Mouse (Mus musculus) hindbrain, postnatal 0 days (tissue): ENCODE results near the gene Cmss1. TPM values are rescaled to one million over a fixed set of nuclear protein-coding genes. Genes with fewer than 3 reads are reported as not detected.

Experiments
- ATAC-seq: fragments of 200-750 bp; cut with Nextera tagmentation; 2 replicates; pipeline ENCODE4 v1.8.0; 2017; ENCODE audit warnings: mild to moderate bottlenecking, moderate TSS enrichment, moderate library complexity
- DNase-seq: peaks from one replicate; pipeline ENCODE4 v3.0.0-alpha.2; 2015; ENCODE audit warnings: low spot score
- H3K27ac ChIP-seq: fragments of 300-500 bp; sonication (generic); 2 replicates; pipeline ENCODE4 v1.5.1; 2014; ENCODE audit warnings: mild to moderate bottlenecking
- H3K27me3 ChIP-seq: fragments of 300-500 bp; sonication (generic); 2 replicates; pipeline ENCODE4 v1.6.1; 2014; ENCODE audit warnings: low read length, mixed read lengths; ENCODE audit not compliant: insufficient read depth
- H3K36me3 ChIP-seq: fragments of 300-500 bp; sonication (generic); 2 replicates; pipeline ENCODE4 v1.6.1; 2014; ENCODE audit warnings: low read length, mixed read lengths; ENCODE audit not compliant: insufficient read depth
- H3K4me1 ChIP-seq: fragments of 300-500 bp; sonication (generic); 2 replicates; pipeline ENCODE4 v1.6.1; 2014; ENCODE audit warnings: antibody characterized with exemption, low read length, mixed read lengths; ENCODE audit not compliant: insufficient read depth
- H3K4me2 ChIP-seq: fragments of 300-500 bp; sonication (generic); 2 replicates; pipeline ENCODE4 v1.6.1; 2014; ENCODE audit warnings: low read depth, mild to moderate bottlenecking, low read length, moderate library complexity, mixed read lengths
- H3K4me3 ChIP-seq: fragments of 300-500 bp; sonication (generic); 2 replicates; pipeline ENCODE4 v1.5.1; 2014; ENCODE audit warnings: low read length
- H3K9ac ChIP-seq: fragments of 300-500 bp; sonication (generic); replicated peaks from 2 replicates; pipeline ENCODE4 v1.6.1; 2014; ENCODE audit warnings: mild to moderate bottlenecking, low read length, moderate library complexity, mixed read lengths
- H3K9me3 ChIP-seq: fragments of 300-500 bp; sonication (generic); 2 replicates; pipeline ENCODE4 v1.6.1; 2016; ENCODE audit warnings: low read length, mixed read lengths
- CTCF ChIP-seq: IDR thresholded peaks from 2 replicates; pipeline ENCODE4 v1.5.1; 2016; ENCODE audit warnings: antibody characterized with exemption, control low read depth, low read depth
- WGBS: fragments of 180-500 bp; shearing (Covaris S2); extraction: QIAGEN DNeasy Blood & Tissue Kit; methylation state at CpG from one replicate; pipeline ENCODE4 v1.1.7; 2014; 5-methylcytosine and 5-hydroxymethylcytosine counted together
- polyA plus RNA-seq: library from polyadenylated mRNA; unstranded; fragments of >200 nt; fragmentation: Nextera tagmentation; extraction: Ambion mirVana; gene quantifications from 2 replicates; pipeline ENCODE4 v1.2.1, GENCODE M21; 2015
- total RNA-seq: library from RNA; depleted of rRNA; stranded (reverse); fragments of >200 nt; gene quantifications from 2 replicates; pipeline ENCODE4 v1.2.3, GENCODE M21; 2014

The Cmss1 gene
- total and polyA plus RNA-seq, 2 experiments from 2014 or later = 8.6 to 42.5 TPM

- Histone ChIP-seq H3K36me3 (no peaks in the 10 kb centered on the region), H3K27ac (no peak overlapping the region), H3K4me3 (no peak overlapping the region), H3K27me3 (no peaks in the 10 kb centered on the region), H3K4me1 (no peaks in the 10 kb centered on the region; the same call in none of the 2 replicates), H3K4me2 (no peak overlapping the region), H3K9ac (no peak overlapping the region), H3K9me3 (no peaks in the 10 kb centered on the region)
- WGBS = 92% methylated on average over 6 of the region's 6 CpGs
- no peak for ATAC-seq
- no peak for TF ChIP-seq CTCF
- DNase-seq = no peak
Measured at GRCm38 (mm10) chr16:57433671-57434070, 173.0 kb downstream of the Cmss1 start.

- H3K27me3 ChIP-seq = no peaks in the 10 kb centered on the region
- ATAC-seq (no peak), DNase-seq (no peak)
- no peak overlapping the region for H3K9ac ChIP-seq
- no peaks in the 10 kb centered on the region; the same call in none of the 2 replicates for H3K4me1 ChIP-seq
- H3K36me3 ChIP-seq = no peaks in the 10 kb centered on the region
- H3K4me2 ChIP-seq = no peak overlapping the region
- no peak overlapping the region for H3K4me3 ChIP-seq
- 85% methylated on average over 4 of the region's 4 CpGs for WGBS
- no peaks in the 10 kb centered on the region for H3K9me3 ChIP-seq
- no peak overlapping the region for H3K27ac ChIP-seq
- no peak for TF ChIP-seq CTCF
Measured at GRCm38 (mm10) chr16:57433173-57433572, 173.5 kb downstream of the Cmss1 start.

GRCm38 (mm10) chr16:57431294-57431693 lies 175.4 kb downstream of the Cmss1 start:
- WGBS = 96% methylated on average over 3 of the region's 3 CpGs
- no peak for TF ChIP-seq CTCF
- Histone ChIP-seq H3K36me3 (no peaks in the 10 kb centered on the region), H3K27ac (no peak overlapping the region), H3K9me3 (no peaks in the 10 kb centered on the region), H3K4me2 (no peak overlapping the region), H3K4me1 (no peaks in the 10 kb centered on the region), H3K27me3 (no peaks in the 10 kb centered on the region), H3K9ac (no peak overlapping the region), H3K4me3 (no peak overlapping the region)
- DNase-seq (no peak), ATAC-seq (no peak)

GRCm38 (mm10) chr16:57428977-57429376 lies 177.7 kb downstream of the Cmss1 start:
- no peak for ATAC-seq
- TF ChIP-seq CTCF = no peak
- no peaks in the 10 kb centered on the region for H3K9me3 ChIP-seq
- H3K27ac ChIP-seq = no peak overlapping the region
- no peak overlapping the region for H3K4me2 ChIP-seq
- no peak overlapping the region for H3K9ac ChIP-seq
- H3K4me1 ChIP-seq = no peaks in the 10 kb centered on the region
- H3K27me3 ChIP-seq = no peaks in the 10 kb centered on the region
- WGBS = 87% methylated on average over 5 of the region's 5 CpGs
- no peaks in the 10 kb centered on the region for H3K36me3 ChIP-seq
- no peak for DNase-seq
- H3K4me3 ChIP-seq = no peak overlapping the region

GRCm38 (mm10) chr16:57427516-57428285 lies 179.0 kb downstream of the Cmss1 start:
- Histone ChIP-seq H3K9me3 (no peaks in the 10 kb centered on the region), H3K36me3 (no peaks in the 10 kb centered on the region), H3K4me2 (no peak overlapping the region), H3K27ac (no peak overlapping the region), H3K4me1 (no peaks in the 10 kb centered on the region), H3K9ac (no peak overlapping the region), H3K27me3 (no peaks in the 10 kb centered on the region), H3K4me3 (no peak overlapping the region)
- WGBS = 75% methylated on average over 7 of the region's 7 CpGs
- no peak for DNase-seq
- TF ChIP-seq CTCF = no peak
- ATAC-seq = no peak

GRCm38 (mm10) chr16:57426680-57427079 lies 180.0 kb downstream of the Cmss1 start:
- no peak for ATAC-seq

More at GRCm38 (mm10) chr16:57426680-57427079, 180.0 kb downstream of the Cmss1 start:
- no peaks in the 10 kb centered on the region for H3K27me3 ChIP-seq
- H3K9ac ChIP-seq = no peak overlapping the region
- no peak for DNase-seq
- TF ChIP-seq CTCF = no peak
- WGBS = 59% methylated on average over 10 of the region's 10 CpGs
- no peaks in the 10 kb centered on the region for H3K9me3 ChIP-seq
- no peak overlapping the region for H3K4me2 ChIP-seq
- H3K36me3 ChIP-seq = no peaks in the 10 kb centered on the region
- no peaks in the 10 kb centered on the region for H3K4me1 ChIP-seq
- H3K27ac ChIP-seq = no peak overlapping the region
- H3K4me3 ChIP-seq = no peak overlapping the region
